Mouse (Mus musculus) limb, embryonic 13.5 days (tissue): ENCODE results near the gene Rpp25. TPM values are rescaled to one million over a fixed set of nuclear protein-coding genes. Genes with fewer than 3 reads are reported as not detected.

Experiments used
- ATAC-seq: fragments of 200-750 bp; cut with Nextera tagmentation; 2 replicates; pipeline ENCODE4 v1.8.0; 2017; ENCODE audit warnings: low read depth, moderate number of reproducible peaks, moderate TSS enrichment; ENCODE audit not compliant: low FRiP score
- H3K27ac ChIP-seq: fragments of 300-500 bp; sonication (generic); 2 replicates; pipeline ENCODE4 v1.5.1; 2015; ENCODE audit warnings: inconsistent platforms, mild to moderate bottlenecking, moderate library complexity
- H3K27me3 ChIP-seq: fragments of 300-500 bp; sonication (generic); 2 replicates; pipeline ENCODE4 v1.6.1; 2015; ENCODE audit warnings: mild to moderate bottlenecking, inconsistent platforms
- H3K36me3 ChIP-seq: fragments of 300-500 bp; sonication (generic); 2 replicates; pipeline ENCODE4 v1.6.1; 2015; ENCODE audit warnings: inconsistent platforms, mild to moderate bottlenecking, moderate library complexity
- H3K4me1 ChIP-seq: fragments of 300-500 bp; sonication (generic); 2 replicates; pipeline ENCODE4 v1.6.1; 2015; ENCODE audit warnings: inconsistent platforms
- H3K4me2 ChIP-seq: fragments of 300-500 bp; sonication (generic); replicated peaks from 2 replicates; pipeline ENCODE4 v1.6.1; 2015; ENCODE audit warnings: inconsistent platforms, mild to moderate bottlenecking, moderate library complexity
- H3K4me3 ChIP-seq: fragments of 300-500 bp; sonication (generic); 2 replicates; pipeline ENCODE4 v1.5.1; 2015; ENCODE audit warnings: moderate library complexity, mild to moderate bottlenecking, inconsistent platforms
- H3K9ac ChIP-seq: fragments of 300-500 bp; sonication (generic); 2 replicates; pipeline ENCODE4 v1.6.1; 2015; ENCODE audit warnings: mild to moderate bottlenecking, inconsistent platforms
- H3K9me3 ChIP-seq: fragments of 300-500 bp; sonication (generic); 2 replicates; pipeline ENCODE4 v1.6.1; 2016; ENCODE audit warnings: inconsistent platforms
- WGBS: fragments of 180-500 bp; shearing (Covaris S2); methylation state at CpG from one replicate; pipeline ENCODE4 v1.1.7; 2015; 5-methylcytosine and 5-hydroxymethylcytosine counted together
- polyA plus RNA-seq: library from polyadenylated mRNA; unstranded; fragments of >200 nt; fragmentation: Nextera tagmentation; extraction: Ambion mirVana; gene quantifications from 2 replicates; pipeline ENCODE4 v1.2.1, GENCODE M21; 2015

The Rpp25 gene
- 0.87 and 1.9 TPM in 2 replicates for polyA plus RNA-seq

GRCm38 (mm10) chr9:57503622-57504380, at the start of gene Rpp25:
TSS of gene Rpp25 (plus strand) at chr9:57504026.
- Histone ChIP-seq H3K4me3 (peak within 1 kb of the TSS; percentile 50), H3K36me3 (no peaks in the 10 kb centered on the region), H3K27ac (no peak within 1 kb of the TSS), H3K4me1 (peaks cover 41% of the 10 kb centered on the region), H3K27me3 (peaks cover 85% of the 10 kb centered on the region), H3K9ac (peak within 1 kb of the TSS; percentile 62), H3K4me2 (peak within 1 kb of the TSS; percentile 96), H3K9me3 (no peaks in the 10 kb centered on the region)
- peak; percentile 55 for ATAC-seq
- under 1% methylated on average over 46 of the region's 46 CpGs for WGBS

GRCm38 (mm10) chr9:57459707-57460106, 44.1 kb upstream of the Rpp25 start:
- Histone ChIP-seq H3K4me2 (no peak overlapping the region), H3K9me3 (no peaks in the 10 kb centered on the region), H3K36me3 (no peaks in the 10 kb centered on the region), H3K27me3 (no peaks in the 10 kb centered on the region), H3K9ac (no peak overlapping the region), H3K4me3 (no peak overlapping the region), H3K27ac (no peak overlapping the region), H3K4me1 (no peaks in the 10 kb centered on the region)
- WGBS = 92% methylated on average over 2 of the region's 2 CpGs
- ATAC-seq = no peak

- Histone ChIP-seq H3K27ac (no peak overlapping the region), H3K4me3 (no peak overlapping the region), H3K4me2 (no peak overlapping the region), H3K27me3 (peaks cover 13% of the 10 kb centered on the region), H3K9me3 (no peaks in the 10 kb centered on the region), H3K9ac (no peak overlapping the region), H3K36me3 (no peaks in the 10 kb centered on the region), H3K4me1 (peaks cover 10% of the 10 kb centered on the region)
- 83% methylated on average over 6 of the region's 6 CpGs for WGBS
- no peak for ATAC-seq
Measured at GRCm38 (mm10) chr9:57462866-57463265, 41.0 kb upstream of the Rpp25 start.

GRCm38 (mm10) chr9:57466101-57466500, 37.7 kb upstream of the Rpp25 start:
- 72% methylated on average over 3 of the region's 3 CpGs for WGBS
- no peak overlapping the region for H3K4me3 ChIP-seq
- no peak for ATAC-seq
- no peak overlapping the region for H3K27ac ChIP-seq
- H3K9ac ChIP-seq = no peak overlapping the region
- H3K27me3 ChIP-seq = peaks cover 13% of the 10 kb centered on the region
- H3K4me2 ChIP-seq = no peak overlapping the region
- no peaks in the 10 kb centered on the region for H3K36me3 ChIP-seq
- H3K9me3 ChIP-seq = no peaks in the 10 kb centered on the region
- H3K4me1 ChIP-seq = peaks cover 10% of the 10 kb centered on the region

- under 1% methylated on average over 18 of the region's 18 CpGs for WGBS
- no peaks in the 10 kb centered on the region for H3K9me3 ChIP-seq
- peak overlapping the region; percentile 79 for H3K9ac ChIP-seq
- H3K36me3 ChIP-seq = no peaks in the 10 kb centered on the region
- H3K4me1 ChIP-seq = peaks cover 10% of the 10 kb centered on the region
- peaks cover 13% of the 10 kb centered on the region for H3K27me3 ChIP-seq
- peak; percentile 49 for ATAC-seq
- peak overlapping the region; percentile 68 for H3K4me3 ChIP-seq
- peak overlapping the region; percentile 88 for H3K4me2 ChIP-seq
- no peak overlapping the region; the same call in 1 of the 2 replicates for H3K27ac ChIP-seq
Measured at GRCm38 (mm10) chr9:57467271-57467771, 36.5 kb upstream of the Rpp25 start.

- Histone ChIP-seq H3K4me3 (peak within 1 kb of the TSS; percentile 68), H3K4me1 (peaks cover 10% of the 10 kb centered on the region), H3K9me3 (no peaks in the 10 kb centered on the region), H3K9ac (peak within 1 kb of the TSS; percentile 79), H3K4me2 (peak within 1 kb of the TSS; percentile 88), H3K27ac (no peak within 1 kb of the TSS; the same call in 1 of the 2 replicates), H3K36me3 (no peaks in the 10 kb centered on the region), H3K27me3 (peaks cover 13% of the 10 kb centered on the region)
- peak; percentile 92 for ATAC-seq
- 2% methylated on average over 48 of the region's 48 CpGs for WGBS
Measured at GRCm38 (mm10) chr9:57467896-57468549, 35.8 kb upstream of the Rpp25 start, which contains the start of gene Scamp5. TSS of gene Scamp5 (minus strand) at chr9:57468060.

- H3K4me2 ChIP-seq = no peak overlapping the region
- 74% methylated on average over 4 of the region's 4 CpGs for WGBS
- no peaks in the 10 kb centered on the region for H3K36me3 ChIP-seq
- no peak overlapping the region for H3K9ac ChIP-seq
- no peaks in the 10 kb centered on the region for H3K9me3 ChIP-seq
- no peak overlapping the region for H3K27ac ChIP-seq
- peaks cover 13% of the 10 kb centered on the region for H3K27me3 ChIP-seq
- no peak overlapping the region for H3K4me3 ChIP-seq
- H3K4me1 ChIP-seq = peaks cover 10% of the 10 kb centered on the region
- no peak for ATAC-seq
Measured at GRCm38 (mm10) chr9:57468914-57469313, 34.9 kb upstream of the Rpp25 start.

GRCm38 (mm10) chr9:57485774-57486173, 18.1 kb upstream of the Rpp25 start:
- Histone ChIP-seq H3K9ac (no peak overlapping the region), H3K9me3 (no peaks in the 10 kb centered on the region), H3K4me2 (no peak overlapping the region), H3K27ac (no peak overlapping the region), H3K36me3 (no peaks in the 10 kb centered on the region), H3K4me1 (no peaks in the 10 kb centered on the region), H3K4me3 (no peak overlapping the region), H3K27me3 (peaks cover 10% of the 10 kb centered on the region; the same call in 1 of the 2 replicates)
- 13% methylated on average over 7 of the region's 7 CpGs for WGBS
- no peak for ATAC-seq

GRCm38 (mm10) chr9:57487807-57488206, 16.0 kb upstream of the Rpp25 start:
- 72% methylated on average over 7 of the region's 7 CpGs for WGBS
- Histone ChIP-seq H3K27me3 (peaks cover 10% of the 10 kb centered on the region; the same call in 1 of the 2 replicates), H3K4me1 (no peaks in the 10 kb centered on the region), H3K9me3 (no peaks in the 10 kb centered on the region), H3K27ac (no peak overlapping the region), H3K9ac (no peak overlapping the region), H3K36me3 (no peaks in the 10 kb centered on the region), H3K4me3 (no peak overlapping the region), H3K4me2 (no peak overlapping the region)
- ATAC-seq = no peak

- 91% methylated on average over 2 of the region's 2 CpGs for WGBS
- no peak overlapping the region for H3K4me2 ChIP-seq
- H3K4me1 ChIP-seq = no peaks in the 10 kb centered on the region
- H3K9ac ChIP-seq = no peak overlapping the region
- H3K9me3 ChIP-seq = no peaks in the 10 kb centered on the region
- no peaks in the 10 kb centered on the region for H3K36me3 ChIP-seq
- H3K27ac ChIP-seq = no peak overlapping the region
- H3K27me3 ChIP-seq = peaks cover 18% of the 10 kb centered on the region
- no peak for ATAC-seq
- H3K4me3 ChIP-seq = no peak overlapping the region
Measured at GRCm38 (mm10) chr9:57493532-57493931, 10.3 kb upstream of the Rpp25 start.

GRCm38 (mm10) chr9:57494970-57495369, 8.9 kb upstream of the Rpp25 start:
- H3K9ac ChIP-seq = no peak overlapping the region
- H3K27me3 ChIP-seq = peaks cover 32% of the 10 kb centered on the region
- H3K4me1 ChIP-seq = no peaks in the 10 kb centered on the region
- no peak overlapping the region for H3K4me3 ChIP-seq
- H3K9me3 ChIP-seq = no peaks in the 10 kb centered on the region
- no peak overlapping the region for H3K4me2 ChIP-seq
- H3K27ac ChIP-seq = no peak overlapping the region
- no peak for ATAC-seq
- H3K36me3 ChIP-seq = no peaks in the 10 kb centered on the region

GRCm38 (mm10) chr9:57497236-57497635, 6.6 kb upstream of the Rpp25 start:
- H3K4me3 ChIP-seq = no peak overlapping the region
- H3K27me3 ChIP-seq = peaks cover 55% of the 10 kb centered on the region
- no peak overlapping the region for H3K9ac ChIP-seq
- WGBS = 71% methylated on average over 5 of the region's 5 CpGs
- H3K4me2 ChIP-seq = no peak overlapping the region
- no peak for ATAC-seq
- peaks cover 9% of the 10 kb centered on the region for H3K4me1 ChIP-seq
- no peaks in the 10 kb centered on the region for H3K9me3 ChIP-seq
- H3K27ac ChIP-seq = no peak overlapping the region
- H3K36me3 ChIP-seq = no peaks in the 10 kb centered on the region
